Mouse (Mus musculus): Measurements from ENCODE around the gene Cirbp. TPM values are rescaled to one million over a fixed set of nuclear protein-coding genes. Genes with fewer than 3 reads are reported as not detected.

Cirbp gene
- polyA plus RNA-seq, 1 experiment from 2014 or later, result 116 TPM

DNA sequence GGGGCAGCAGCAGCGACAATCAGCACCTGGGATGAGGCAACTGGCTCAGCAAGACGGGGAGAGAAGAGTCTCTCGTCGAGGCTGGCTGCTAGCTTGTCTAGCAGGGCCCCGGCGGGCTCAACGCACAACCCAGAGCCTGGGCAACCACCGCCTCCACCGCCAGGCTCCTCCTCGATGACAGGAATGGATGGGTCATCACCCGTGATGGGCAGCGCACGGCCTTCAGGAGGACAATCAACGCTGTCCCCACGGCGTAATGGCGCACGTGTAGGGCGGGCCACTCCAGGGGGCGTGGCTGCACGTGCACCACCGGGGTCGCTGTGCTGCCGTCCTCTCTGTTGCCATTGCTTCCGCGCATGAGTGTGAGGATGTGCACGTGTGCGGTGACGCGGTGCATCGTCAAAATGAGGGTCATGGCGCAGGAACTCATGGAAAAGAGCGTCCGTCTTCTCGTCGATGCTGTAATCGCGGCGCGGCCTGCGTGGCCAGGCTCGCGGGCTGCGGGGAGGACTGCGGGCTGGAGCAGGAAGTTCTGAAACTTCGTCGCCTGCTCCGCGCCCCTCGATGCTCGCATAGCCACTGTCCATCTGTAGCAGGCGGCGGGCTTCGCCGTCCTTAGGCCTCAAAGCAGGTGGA lies 34.4 kb upstream of the Cirbp start:
- WGBS, result 16% methylated on average over 55 of the region's 55 CpGs
- peak overlapping the region; percentile 36 for H3K4me3 ChIP-seq

DNA sequence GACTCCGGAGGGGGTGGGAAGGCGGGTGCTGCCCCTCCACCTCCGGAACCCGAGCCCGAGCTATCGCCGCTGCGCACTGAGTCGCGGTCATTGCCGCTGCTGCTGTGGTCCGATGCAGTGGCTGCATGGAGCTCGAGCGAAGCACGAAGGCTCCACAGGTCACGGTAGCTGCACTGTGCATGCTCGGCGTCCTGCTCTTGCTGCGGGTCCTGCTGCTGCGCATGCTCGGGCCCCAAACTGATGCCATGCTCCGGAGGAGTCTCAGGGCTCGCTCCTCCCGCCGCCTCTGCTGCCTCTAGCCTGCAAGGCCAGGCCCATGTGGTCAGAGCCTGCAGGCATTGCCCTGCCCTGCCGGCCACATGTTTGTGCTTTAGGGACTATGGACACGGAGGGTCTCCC lies 33.8 kb upstream of the Cirbp start:
- peak overlapping the region; percentile 36 for H3K4me3 ChIP-seq
- peaks cover 71% of the 10 kb centered on the region for H3K27me3 ChIP-seq (ENCODE audit: poor library complexity, severe bottlenecking)
- WGBS, result 28% methylated on average over 27 of the region's 27 CpGs
- H3K9me3 ChIP-seq, result no peaks in the 10 kb centered on the region
- H3K27ac ChIP-seq, result peak overlapping the region; percentile 54; the same call in 1 of the 2 replicates
- peaks cover 44% of the 10 kb centered on the region for H3K4me1 ChIP-seq
- peaks cover 98% of the 10 kb centered on the region for H3K36me3 ChIP-seq (replicated peaks)
- DNase-seq (ENCODE audit: extremely low spot score, low spot score), result peak; percentile 46

More for the DNA sequence above, 34.4 kb upstream of the Cirbp start:
- Histone ChIP-seq H3K27me3 (ENCODE audit: poor library complexity, severe bottlenecking) (peaks cover 66% of the 10 kb centered on the region), H3K27ac (peak overlapping the region; percentile 54; the same call in 1 of the 2 replicates), H3K4me1 (peaks cover 39% of the 10 kb centered on the region), H3K9me3 (no peaks in the 10 kb centered on the region), H3K36me3 (replicated peaks) (peaks cover 100% of the 10 kb centered on the region)
- DNase-seq (ENCODE audit: extremely low spot score, low spot score), result peak; percentile 62

DNA sequence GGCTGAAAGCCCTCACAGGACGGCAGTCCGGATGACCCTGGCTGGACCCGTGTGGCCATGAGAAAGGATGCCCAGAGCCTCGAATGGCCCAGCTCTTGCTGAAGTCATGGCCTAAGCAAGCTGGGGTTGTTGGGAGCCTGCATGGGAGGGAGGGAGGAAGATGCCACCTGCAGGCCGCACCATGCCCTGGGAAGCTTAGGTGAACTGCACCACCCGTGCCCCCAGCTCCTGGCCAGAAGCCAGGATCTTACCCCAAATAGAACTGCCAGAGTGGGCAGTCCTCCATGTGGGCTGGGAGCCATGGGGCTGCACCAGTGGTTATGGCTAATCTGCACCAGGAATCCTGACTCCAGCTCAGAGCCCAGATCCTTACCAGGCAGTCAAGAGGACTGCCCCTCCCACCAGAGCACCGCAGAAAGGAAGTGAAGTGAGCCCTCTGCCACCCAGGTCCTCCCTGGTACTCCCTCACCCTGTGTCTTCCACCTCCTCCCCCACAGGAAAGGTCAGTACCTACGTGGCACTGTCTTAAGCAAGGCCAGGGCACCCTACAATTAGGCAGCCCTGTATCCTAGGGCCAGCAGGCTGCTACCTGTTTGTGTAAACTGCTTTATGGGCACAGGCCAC lies 32.4 kb upstream of the Cirbp start:
- WGBS, result 81% methylated on average over 8 of the region's 8 CpGs
- Histone ChIP-seq H3K27me3 (ENCODE audit: poor library complexity, severe bottlenecking) (peaks cover 85% of the 10 kb centered on the region), H3K4me1 (peaks cover 58% of the 10 kb centered on the region), H3K9me3 (no peaks in the 10 kb centered on the region), H3K4me3 (peak overlapping the region; percentile 36; the same call in 1 of the 2 replicates), H3K36me3 (replicated peaks) (peaks cover 84% of the 10 kb centered on the region), H3K27ac (no peak overlapping the region)
- DNase-seq (ENCODE audit: extremely low spot score, low spot score), result no peak

DNA sequence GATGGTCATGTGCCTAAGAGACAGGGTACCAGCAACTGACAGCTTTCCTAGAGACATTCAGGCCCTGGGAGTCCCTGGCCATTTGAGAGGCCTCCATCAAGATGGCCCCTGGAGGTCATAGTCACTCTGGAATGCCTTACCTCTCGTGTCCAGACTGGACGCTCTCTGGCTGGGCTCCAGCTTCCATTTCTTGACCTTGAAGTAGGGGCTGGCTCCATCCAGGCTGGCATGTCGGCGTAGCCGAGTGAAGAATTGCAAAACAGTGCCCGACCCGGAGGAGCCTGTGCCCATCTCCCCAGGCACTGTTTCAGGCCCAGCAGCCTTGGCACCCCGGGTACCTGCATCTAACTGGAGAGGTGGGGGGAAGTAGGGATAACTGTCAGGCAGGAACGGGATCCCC lies 31.4 kb upstream of the Cirbp start:
- H3K4me1 ChIP-seq, result peaks cover 69% of the 10 kb centered on the region
- WGBS, result 91% methylated on average over 9 of the region's 9 CpGs

DNA sequence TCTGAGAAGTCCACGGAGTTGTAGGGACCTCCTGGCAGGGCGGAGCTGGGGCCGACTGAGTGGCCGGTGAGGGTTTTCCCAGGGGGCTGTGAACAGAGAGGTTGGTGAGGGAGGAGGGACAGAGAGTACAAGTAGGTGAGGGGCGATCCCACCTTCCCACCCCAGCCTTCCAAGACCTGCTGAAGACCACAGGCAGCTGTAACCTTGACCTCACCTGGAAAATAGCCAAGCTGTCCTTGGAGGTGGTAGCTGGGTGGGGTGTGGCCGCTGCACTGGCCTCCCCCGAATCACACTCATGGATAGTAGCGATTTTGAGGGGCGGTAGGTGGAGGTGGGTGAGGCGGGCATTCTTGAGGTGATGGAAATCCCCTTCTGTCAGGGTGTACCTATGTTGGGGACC lies 30.6 kb upstream of the Cirbp start:
- no peak overlapping the region for H3K27ac ChIP-seq
- peaks cover 66% of the 10 kb centered on the region for H3K36me3 ChIP-seq (replicated peaks)
- peaks cover 92% of the 10 kb centered on the region for H3K27me3 ChIP-seq (ENCODE audit: poor library complexity, severe bottlenecking)
- no peak for DNase-seq (ENCODE audit: extremely low spot score, low spot score)
- 90% methylated on average over 10 of the region's 10 CpGs for WGBS
- 0 out of 2 replicates have a peak overlapping the region, but pooled peaks have one; percentile 5 for H3K4me3 ChIP-seq
- no peaks in the 10 kb centered on the region for H3K9me3 ChIP-seq
- peaks cover 69% of the 10 kb centered on the region for H3K4me1 ChIP-seq

More for the DNA sequence above, 31.4 kb upstream of the Cirbp start:
- Histone ChIP-seq H3K27me3 (ENCODE audit: poor library complexity, severe bottlenecking) (peaks cover 89% of the 10 kb centered on the region), H3K36me3 (replicated peaks) (peaks cover 73% of the 10 kb centered on the region), H3K27ac (no peak overlapping the region), H3K9me3 (no peaks in the 10 kb centered on the region), H3K4me3 (0 out of 2 replicates have a peak overlapping the region, but pooled peaks have one; percentile 5)
- no peak for DNase-seq (ENCODE audit: extremely low spot score, low spot score)

DNA sequence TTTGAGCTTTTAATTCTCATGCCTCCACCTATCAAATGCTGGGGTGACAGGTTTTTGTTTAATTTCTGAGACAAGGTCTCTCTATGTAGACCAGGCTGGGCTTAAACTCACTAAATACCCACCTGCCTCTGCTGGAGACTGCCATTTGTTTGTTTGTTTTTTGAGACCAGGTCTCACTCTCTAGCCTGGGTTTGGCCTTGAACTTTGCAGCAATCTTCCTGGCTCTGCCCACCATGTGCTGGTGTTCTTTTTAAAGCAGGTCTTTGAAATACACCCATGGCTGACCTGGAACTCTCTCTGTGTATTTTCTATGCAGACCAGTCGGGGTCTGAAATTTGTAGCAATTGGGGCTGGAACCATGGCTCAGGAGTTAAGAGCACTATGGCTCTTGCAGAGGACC lies 30.1 kb upstream of the Cirbp start:
- H3K4me3 ChIP-seq, result peak overlapping the region; percentile 67; the same call in 1 of the 2 replicates
- 89% methylated on average over 1 of the region's 1 CpGs for WGBS
- no peaks in the 10 kb centered on the region for H3K9me3 ChIP-seq
- DNase-seq (ENCODE audit: extremely low spot score, low spot score), result no peak
- H3K36me3 ChIP-seq (replicated peaks), result peaks cover 61% of the 10 kb centered on the region
- peaks cover 90% of the 10 kb centered on the region for H3K27me3 ChIP-seq (ENCODE audit: poor library complexity, severe bottlenecking)
- peaks cover 70% of the 10 kb centered on the region for H3K4me1 ChIP-seq
- no peak overlapping the region for H3K27ac ChIP-seq

DNA sequence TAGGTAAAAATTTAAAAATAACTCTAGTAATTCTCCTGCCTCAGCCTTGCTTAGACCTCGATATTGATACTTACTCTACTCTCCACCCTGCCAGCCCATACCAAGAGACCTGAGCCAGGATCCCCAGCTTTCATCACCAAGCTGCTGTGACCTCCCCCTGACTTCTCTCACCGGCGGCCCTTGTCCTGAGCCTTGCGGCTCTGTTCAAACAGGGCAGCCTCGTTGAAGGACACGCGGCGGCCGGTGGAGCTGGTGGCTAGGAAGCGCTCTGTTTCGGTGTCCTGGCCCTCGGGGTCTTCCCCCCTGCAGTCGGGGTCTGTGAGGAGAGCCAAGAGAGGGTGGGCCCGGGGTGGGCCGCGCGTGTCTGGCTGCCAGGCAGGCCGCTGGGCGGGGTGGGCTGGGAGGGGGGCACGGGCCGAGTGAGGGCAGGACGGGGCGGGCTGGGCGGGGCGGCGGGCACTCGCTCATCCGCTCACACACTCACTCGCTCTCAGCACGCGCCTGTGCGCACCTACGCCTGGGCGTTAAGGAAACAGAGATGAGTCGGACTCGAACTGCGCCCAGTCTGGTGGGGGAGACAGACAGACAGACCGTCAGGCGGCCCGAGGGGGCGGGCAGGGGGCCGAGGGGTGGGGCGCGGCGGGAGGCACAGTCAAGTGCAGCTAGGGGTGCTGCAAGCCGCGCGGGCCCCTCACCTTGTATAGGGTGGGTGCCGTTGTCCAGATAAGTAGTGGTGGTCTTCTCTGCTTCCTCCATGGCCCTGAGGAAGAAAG lies 29.4 kb upstream of the Cirbp start:
- Histone ChIP-seq H3K36me3 (replicated peaks) (peaks cover 54% of the 10 kb centered on the region), H3K4me3 (peak overlapping the region; percentile 67), H3K27ac (peak overlapping the region; percentile 91), H3K27me3 (ENCODE audit: poor library complexity, severe bottlenecking) (peaks cover 83% of the 10 kb centered on the region), H3K4me1 (peaks cover 70% of the 10 kb centered on the region), H3K9me3 (no peaks in the 10 kb centered on the region)
- WGBS, result 14% methylated on average over 47 of the region's 49 CpGs
- no peak for DNase-seq (ENCODE audit: extremely low spot score, low spot score)

DNA sequence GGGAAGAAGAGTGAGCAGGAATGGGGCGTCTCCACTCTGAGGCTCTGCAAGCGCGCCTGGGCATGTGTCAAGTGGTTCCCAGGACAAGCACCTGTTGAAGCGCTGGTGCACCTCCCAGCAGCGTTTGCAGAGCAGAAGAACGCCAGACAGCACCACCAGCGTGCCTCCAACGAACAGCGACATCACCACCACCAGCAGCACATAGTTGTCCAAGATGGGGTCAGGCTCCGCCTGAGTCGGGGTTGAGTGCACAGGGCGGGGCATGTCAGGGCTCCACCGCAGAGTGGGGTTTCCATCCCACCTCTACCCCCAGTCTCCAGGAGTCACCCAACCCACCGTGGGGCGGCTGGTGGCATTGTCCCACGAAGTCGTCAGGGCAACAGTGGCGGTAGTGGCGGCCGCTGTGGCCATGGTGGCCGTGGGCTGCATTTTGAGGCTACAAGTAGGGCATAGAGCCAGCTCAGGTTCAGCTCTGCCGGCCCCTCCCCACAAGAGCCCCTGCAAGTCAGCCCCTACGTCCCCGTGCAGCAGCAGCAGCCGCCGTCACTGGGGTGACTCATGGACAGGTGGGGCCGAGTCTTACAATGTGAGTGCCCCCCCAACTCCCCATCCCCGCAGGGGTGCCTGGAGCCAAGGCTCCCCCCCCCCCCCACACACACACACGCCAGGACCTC lies 28.7 kb upstream of the Cirbp start:
- Histone ChIP-seq H3K4me3 (peak overlapping the region; percentile 67), H3K27me3 (ENCODE audit: poor library complexity, severe bottlenecking) (peaks cover 76% of the 10 kb centered on the region), H3K36me3 (replicated peaks) (peaks cover 46% of the 10 kb centered on the region), H3K9me3 (no peaks in the 10 kb centered on the region), H3K27ac (peak overlapping the region; percentile 91), H3K4me1 (peaks cover 70% of the 10 kb centered on the region)
- 3% methylated on average over 29 of the region's 29 CpGs for WGBS
- DNase-seq (ENCODE audit: extremely low spot score, low spot score), result peak; percentile 51

DNA sequence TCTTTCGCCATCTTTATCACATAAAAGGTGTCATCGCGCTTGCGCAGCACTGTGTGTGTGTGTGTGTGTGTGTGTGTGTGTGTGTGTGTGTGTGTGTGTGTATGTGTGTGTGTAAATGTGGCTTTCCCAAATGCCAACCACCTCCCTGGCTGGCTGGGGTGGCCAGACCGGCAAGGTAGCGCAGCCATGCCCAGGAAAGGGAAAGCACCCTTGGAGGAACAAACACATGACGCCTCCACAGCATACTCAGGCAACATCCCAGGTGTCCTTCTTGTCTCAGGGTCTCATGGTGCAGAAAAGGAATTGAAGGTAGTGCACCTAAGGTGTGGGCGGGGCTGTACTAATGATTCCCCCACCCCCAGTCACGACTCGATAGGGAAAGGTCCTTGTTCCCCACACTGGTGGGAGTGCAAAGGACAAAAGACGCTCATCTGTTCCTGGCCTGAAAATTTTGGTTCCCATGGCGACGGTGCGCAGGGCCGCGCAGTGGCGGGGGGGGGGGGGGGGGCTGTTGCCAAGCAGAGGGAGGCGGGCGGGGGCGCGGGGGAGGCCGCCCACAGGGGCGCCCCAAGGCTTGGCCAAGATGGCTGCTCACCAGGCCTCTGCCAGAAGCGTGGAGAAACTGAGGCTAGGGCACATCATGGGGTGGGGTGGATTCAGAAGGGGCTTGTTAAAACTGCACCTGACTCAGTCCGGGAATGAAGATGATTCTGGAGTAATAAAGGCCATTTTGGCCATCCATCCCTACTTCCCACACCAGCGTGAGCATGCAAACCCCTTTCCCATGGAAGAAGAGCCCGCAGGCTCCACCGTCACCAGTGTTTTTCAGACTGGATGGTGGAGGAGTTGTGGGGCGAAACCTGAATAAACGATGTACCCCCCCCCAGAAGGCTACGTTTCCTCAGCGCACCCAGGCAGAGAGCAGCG lies 27.9 kb upstream of the Cirbp start:
- Histone ChIP-seq H3K27ac (peak overlapping the region; percentile 91), H3K27me3 (ENCODE audit: poor library complexity, severe bottlenecking) (peaks cover 68% of the 10 kb centered on the region), H3K36me3 (replicated peaks) (peaks cover 38% of the 10 kb centered on the region), H3K4me3 (peak overlapping the region; percentile 67), H3K9me3 (no peaks in the 10 kb centered on the region), H3K4me1 (peaks cover 70% of the 10 kb centered on the region)
- 2% methylated on average over 30 of the region's 33 CpGs for WGBS
- DNase-seq (ENCODE audit: extremely low spot score, low spot score), result peak; percentile 53

DNA sequence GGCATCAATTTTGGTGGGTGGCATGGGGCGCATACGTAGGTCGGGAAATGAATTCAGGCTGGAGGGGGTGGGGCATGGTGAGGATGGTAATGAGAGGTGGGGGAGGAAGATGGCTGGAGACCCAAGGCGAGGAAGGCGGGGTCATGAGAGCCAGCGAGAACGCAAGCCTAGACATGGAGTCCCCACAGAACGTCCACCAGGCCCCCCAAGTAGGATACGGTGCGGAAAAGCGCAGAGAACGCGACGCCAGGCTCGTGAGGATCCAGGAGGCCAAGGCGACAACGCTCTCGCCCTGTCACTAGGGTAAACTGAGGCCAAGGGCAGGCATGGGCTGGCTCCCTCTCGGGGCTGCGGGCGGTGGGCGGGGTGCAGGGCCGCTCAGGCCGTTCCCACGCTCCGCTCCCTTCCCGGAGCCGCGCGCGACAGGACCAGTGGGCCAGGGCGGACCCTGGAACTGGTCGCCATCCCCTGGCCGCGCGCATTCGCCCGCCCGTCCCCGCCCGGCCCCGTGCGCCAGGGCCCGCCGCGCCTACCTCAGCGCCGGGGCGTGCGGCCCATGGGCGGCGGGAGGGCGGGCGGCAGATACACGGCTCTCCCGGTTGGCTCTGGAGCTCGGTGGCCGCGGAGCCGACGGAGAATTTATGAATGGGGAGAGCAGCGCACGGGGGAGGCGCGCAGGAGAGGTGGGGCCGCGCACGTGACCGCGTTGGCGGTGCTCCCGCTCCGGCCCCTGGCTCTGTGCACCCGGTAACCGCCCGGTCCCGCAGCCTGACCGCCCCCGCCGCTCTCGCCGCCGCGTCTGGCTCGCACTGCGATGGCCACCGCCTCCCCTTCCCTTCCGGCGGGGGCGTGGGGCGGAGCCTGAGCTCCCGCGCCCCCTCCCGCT lies 27.0 kb upstream of the Cirbp start, which contains the start of gene Atp5d:
TSS of gene Atp5d (plus strand) at position 80 of the 886 bp plus-strand sequence.
- under 1% methylated on average over 93 of the region's 94 CpGs for WGBS
- Histone ChIP-seq H3K27ac (peak within 1 kb of the TSS; percentile 91), H3K27me3 (ENCODE audit: poor library complexity, severe bottlenecking) (peaks cover 59% of the 10 kb centered on the region), H3K36me3 (replicated peaks) (peaks cover 36% of the 10 kb centered on the region), H3K4me3 (peak within 1 kb of the TSS; percentile 67), H3K4me1 (peaks cover 74% of the 10 kb centered on the region), H3K9me3 (no peaks in the 10 kb centered on the region)
- peak; percentile 64 for DNase-seq (ENCODE audit: extremely low spot score, low spot score)

DNA sequence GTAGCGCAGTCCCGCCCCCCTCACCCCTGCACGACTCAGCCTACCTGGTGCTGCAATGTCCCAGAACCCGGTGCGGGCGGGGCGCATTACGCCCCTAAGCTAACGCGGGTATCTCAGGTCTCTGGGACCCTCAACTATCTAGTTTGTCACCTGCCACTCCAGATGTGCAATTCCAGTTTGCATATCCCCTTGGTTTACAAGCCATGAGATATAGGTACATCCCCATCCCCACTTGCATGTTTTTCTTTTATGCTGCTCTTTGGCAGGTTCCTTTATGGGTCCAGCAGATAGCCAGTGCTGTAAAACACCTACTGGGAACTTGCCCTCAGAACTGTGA lies 26.4 kb upstream of the Cirbp start:
- Histone ChIP-seq H3K4me3 (peak overlapping the region; percentile 67), H3K36me3 (replicated peaks) (peaks cover 36% of the 10 kb centered on the region), H3K9me3 (no peaks in the 10 kb centered on the region), H3K27me3 (ENCODE audit: poor library complexity, severe bottlenecking) (peaks cover 53% of the 10 kb centered on the region), H3K4me1 (peaks cover 78% of the 10 kb centered on the region), H3K27ac (peak overlapping the region; percentile 91)
- 2% methylated on average over 9 of the region's 10 CpGs for WGBS
- no peak for DNase-seq (ENCODE audit: extremely low spot score, low spot score)

Data from forebrain, embryonic 10.5 days (tissue).